Mouse (Mus musculus): ENCODE data around the gene Miga1. TPM values are rescaled to one million over a fixed set of nuclear protein-coding genes. Genes with fewer than 3 reads are reported as not detected.

The Miga1 gene
- 24.0 and 28.0 TPM in 2 replicates for polyA plus RNA-seq (2016; fragmentation: Nextera tagmentation; extraction: Ambion mirVana)

DNA sequence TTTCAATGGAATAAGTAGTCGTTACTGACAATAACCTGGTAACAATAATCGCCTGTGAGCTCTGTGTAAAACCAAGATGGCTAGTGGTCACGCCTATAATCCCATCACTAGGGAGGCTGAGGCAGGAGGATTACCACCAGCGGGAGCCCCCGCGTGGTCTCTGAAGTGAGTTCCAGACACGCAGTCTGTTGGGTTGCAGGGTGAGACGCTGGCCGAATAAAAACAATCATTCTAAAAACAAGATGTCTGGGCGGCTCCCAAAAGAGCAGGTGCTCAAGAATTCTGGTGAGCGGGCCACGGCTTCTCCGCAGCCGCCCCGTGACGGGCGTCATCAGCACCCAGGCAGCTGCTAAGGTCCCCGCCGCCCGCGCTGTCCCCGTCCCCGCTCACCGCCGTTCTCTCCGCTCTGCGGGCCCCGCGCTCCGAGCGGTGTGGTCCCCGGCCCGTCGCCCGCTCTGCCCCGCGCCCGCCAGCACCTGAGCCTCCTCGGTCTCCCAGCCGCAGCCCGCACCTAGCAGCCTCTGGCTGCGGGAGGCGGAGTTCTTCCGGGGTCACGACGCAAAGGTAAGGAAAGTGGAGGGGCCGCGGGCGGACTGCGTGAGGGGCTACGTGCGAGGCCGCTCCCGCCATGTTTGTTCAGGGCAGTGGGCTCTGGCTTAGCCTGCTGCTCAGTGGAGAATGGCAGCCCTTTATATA lies at the start of gene Miga1:
TSS of gene Miga1 (minus strand) at position 546 of the 696 bp plus-strand sequence.
- H3K9me3 ChIP-seq (replicated peaks) = no peaks in the 10 kb centered on the region
- ATAC-seq (ENCODE audit: low FRiP score) = peak; percentile 94
- peak within 1 kb of the TSS; percentile 53 for H3K4me2 ChIP-seq (replicated peaks)
- H3K4me3 ChIP-seq = peak within 1 kb of the TSS; percentile 83
- no peaks in the 10 kb centered on the region for H3K27me3 ChIP-seq
- 3% methylated on average over 54 of the region's 54 CpGs for WGBS
- H3K27ac ChIP-seq = peak within 1 kb of the TSS; percentile 74
- H3K4me1 ChIP-seq = peaks cover 4% of the 10 kb centered on the region
- peaks cover 25% of the 10 kb centered on the region for H3K36me3 ChIP-seq
- peak within 1 kb of the TSS; percentile 86 for H3K9ac ChIP-seq

DNA sequence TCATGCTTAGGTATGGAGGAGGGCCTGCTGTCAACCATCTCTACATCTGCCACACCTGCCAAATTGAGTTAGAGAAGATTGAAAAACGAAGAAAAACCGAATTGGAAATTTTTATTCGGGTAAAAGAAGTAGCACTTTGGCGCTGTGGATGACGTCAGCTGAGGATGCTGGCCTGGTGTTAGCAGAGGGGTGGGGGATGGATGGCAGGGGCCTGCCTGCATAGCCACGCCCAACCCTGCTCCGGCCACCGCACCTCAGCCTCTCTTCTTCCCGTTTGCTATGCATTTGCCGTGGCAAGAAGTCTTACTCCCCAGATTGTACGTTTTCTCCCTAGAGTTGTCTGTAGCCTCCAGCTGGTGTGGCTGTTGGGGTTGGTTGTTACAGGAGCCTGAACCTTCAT lies 43.9 kb upstream of the Miga1 start:
- Histone ChIP-seq H3K9me3 (replicated peaks) (no peaks in the 10 kb centered on the region), H3K4me2 (replicated peaks) (no peak overlapping the region), H3K27me3 (no peaks in the 10 kb centered on the region), H3K4me3 (no peak overlapping the region), H3K27ac (no peak overlapping the region), H3K36me3 (peaks cover 56% of the 10 kb centered on the region), H3K4me1 (no peaks in the 10 kb centered on the region), H3K9ac (no peak overlapping the region)
- 70% methylated on average over 11 of the region's 11 CpGs for WGBS
- ATAC-seq (ENCODE audit: low FRiP score) = no peak

DNA sequence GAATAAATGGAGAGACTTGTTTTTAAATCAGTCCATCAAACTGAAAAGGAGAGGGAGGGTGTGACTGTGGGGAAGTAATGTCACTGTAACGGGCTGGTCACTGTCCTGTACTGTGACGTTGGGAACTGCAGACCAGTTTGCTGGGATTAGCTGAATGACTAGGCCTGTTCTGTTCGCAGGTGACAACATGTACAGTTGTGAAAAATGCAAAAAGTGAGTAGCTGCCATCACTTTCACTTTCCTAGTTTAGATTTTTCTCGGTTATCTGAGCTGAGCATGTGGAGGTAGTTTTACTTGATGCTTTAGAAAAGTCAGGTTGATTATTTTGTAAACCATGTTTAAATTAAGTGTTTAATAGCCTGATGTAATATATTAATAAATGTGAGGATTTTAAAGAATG lies 35.9 kb upstream of the Miga1 start:
- H3K4me1 ChIP-seq = no peaks in the 10 kb centered on the region
- H3K36me3 ChIP-seq = peaks cover 82% of the 10 kb centered on the region
- no peak overlapping the region for H3K27ac ChIP-seq
- no peak overlapping the region for H3K4me3 ChIP-seq
- no peak overlapping the region for H3K9ac ChIP-seq
- H3K4me2 ChIP-seq (replicated peaks) = no peak overlapping the region
- no peaks in the 10 kb centered on the region for H3K27me3 ChIP-seq
- ATAC-seq (ENCODE audit: low FRiP score) = no peak
- 94% methylated on average over 4 of the region's 4 CpGs for WGBS
- no peaks in the 10 kb centered on the region for H3K9me3 ChIP-seq (replicated peaks)

- no peak for ATAC-seq (ENCODE audit: low FRiP score)
- WGBS = 94% methylated on average over 2 of the region's 2 CpGs
- no peak overlapping the region for H3K4me3 ChIP-seq
- no peaks in the 10 kb centered on the region for H3K9me3 ChIP-seq (replicated peaks)
- no peak overlapping the region for H3K4me2 ChIP-seq (replicated peaks)
- H3K27ac ChIP-seq = no peak overlapping the region
- peaks cover 79% of the 10 kb centered on the region for H3K36me3 ChIP-seq
- no peaks in the 10 kb centered on the region for H3K27me3 ChIP-seq
- H3K9ac ChIP-seq = no peak overlapping the region
- H3K4me1 ChIP-seq = no peaks in the 10 kb centered on the region
Measured at GRCm38 (mm10) chr3:152364181-152364580, 24.0 kb upstream of the Miga1 start.

DNA sequence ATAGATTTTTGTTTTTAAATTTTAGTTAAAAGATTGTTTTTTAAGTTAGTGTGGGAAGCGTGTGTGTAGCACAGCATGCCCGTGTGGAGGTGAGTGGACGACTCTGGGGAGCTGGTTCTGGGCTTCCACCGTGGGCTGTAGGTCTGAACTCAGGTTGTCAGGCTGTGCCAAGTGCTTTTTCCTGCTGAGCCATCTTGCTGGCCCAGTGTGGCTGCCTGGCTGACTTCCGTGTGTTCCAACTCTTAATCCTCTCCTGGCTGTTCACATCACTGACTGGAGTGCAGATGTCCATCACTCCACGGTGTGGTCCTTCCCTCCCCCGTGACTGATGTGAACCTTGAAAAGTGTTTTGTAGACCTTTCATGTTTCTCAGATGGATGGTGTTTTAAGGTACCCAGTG lies 18.9 kb upstream of the Miga1 start:
- no peak overlapping the region for H3K27ac ChIP-seq
- no peaks in the 10 kb centered on the region for H3K27me3 ChIP-seq
- H3K36me3 ChIP-seq = peaks cover 47% of the 10 kb centered on the region
- H3K4me2 ChIP-seq (replicated peaks) = no peak overlapping the region
- no peaks in the 10 kb centered on the region for H3K9me3 ChIP-seq (replicated peaks)
- no peak for ATAC-seq (ENCODE audit: low FRiP score)
- 91% methylated on average over 7 of the region's 7 CpGs for WGBS
- no peak overlapping the region for H3K4me3 ChIP-seq
- H3K9ac ChIP-seq = no peak overlapping the region
- peaks cover 7% of the 10 kb centered on the region for H3K4me1 ChIP-seq

GRCm38 (mm10) chr3:152356751-152357150 lies 16.5 kb upstream of the Miga1 start:
- no peak overlapping the region for H3K9ac ChIP-seq
- H3K27ac ChIP-seq = no peak overlapping the region
- H3K36me3 ChIP-seq = peaks cover 24% of the 10 kb centered on the region
- H3K4me3 ChIP-seq = no peak overlapping the region
- WGBS = 81% methylated on average over 9 of the region's 9 CpGs
- H3K4me2 ChIP-seq (replicated peaks) = no peak overlapping the region
- peaks cover 14% of the 10 kb centered on the region for H3K4me1 ChIP-seq
- H3K9me3 ChIP-seq (replicated peaks) = no peaks in the 10 kb centered on the region
- ATAC-seq (ENCODE audit: low FRiP score) = no peak
- H3K27me3 ChIP-seq = no peaks in the 10 kb centered on the region

DNA sequence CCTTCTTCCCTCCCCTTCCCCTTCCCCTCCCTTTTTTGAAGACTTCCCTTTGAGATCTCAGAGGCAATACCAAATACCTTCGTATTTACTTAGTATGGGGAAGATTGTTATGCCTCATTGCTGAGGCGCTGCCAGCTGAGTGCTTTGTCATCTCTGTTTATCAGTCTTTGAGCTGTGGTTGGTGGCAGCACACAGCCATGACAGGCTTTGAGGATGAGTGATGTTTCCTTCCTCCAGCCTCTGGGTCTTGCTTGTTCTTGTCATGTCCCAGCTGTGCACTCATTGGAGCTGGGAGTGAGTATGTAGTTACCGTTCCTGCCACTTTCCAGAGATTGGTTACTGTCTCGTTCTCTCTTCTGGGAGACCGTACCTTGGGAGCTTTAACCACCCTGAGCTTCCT lies 15.2 kb upstream of the Miga1 start:
- ATAC-seq (ENCODE audit: low FRiP score) = peak; percentile 32
- 58% methylated on average over 5 of the region's 5 CpGs for WGBS
- H3K27me3 ChIP-seq = no peaks in the 10 kb centered on the region
- no peak overlapping the region for H3K4me3 ChIP-seq
- peaks cover 19% of the 10 kb centered on the region for H3K4me1 ChIP-seq
- H3K4me2 ChIP-seq (replicated peaks) = no peak overlapping the region
- no peak overlapping the region for H3K9ac ChIP-seq
- H3K36me3 ChIP-seq = peaks cover 11% of the 10 kb centered on the region
- no peaks in the 10 kb centered on the region for H3K9me3 ChIP-seq (replicated peaks)
- H3K27ac ChIP-seq = no peak overlapping the region

GRCm38 (mm10) chr3:152353434-152354177 lies 13.4 kb upstream of the Miga1 start:
- no peak overlapping the region for H3K4me3 ChIP-seq
- no peaks in the 10 kb centered on the region for H3K27me3 ChIP-seq
- no peak overlapping the region for H3K4me2 ChIP-seq (replicated peaks)
- 0 out of 2 replicates have a peak, but pooled peaks cover 2% of the 10 kb centered on the region for H3K36me3 ChIP-seq
- no peak overlapping the region for H3K9ac ChIP-seq
- WGBS = 74% methylated on average over 10 of the region's 10 CpGs
- no peaks in the 10 kb centered on the region for H3K9me3 ChIP-seq (replicated peaks)
- no peak overlapping the region for H3K27ac ChIP-seq
- H3K4me1 ChIP-seq = peaks cover 21% of the 10 kb centered on the region
- ATAC-seq (ENCODE audit: low FRiP score) = 0 out of 2 replicates have a peak, but pooled peaks have one; percentile 49

GRCm38 (mm10) chr3:152352289-152352688 lies 12.1 kb upstream of the Miga1 start:
- no peak overlapping the region for H3K4me2 ChIP-seq (replicated peaks)
- no peaks in the 10 kb centered on the region for H3K36me3 ChIP-seq
- no peaks in the 10 kb centered on the region for H3K27me3 ChIP-seq
- peaks cover 30% of the 10 kb centered on the region for H3K4me1 ChIP-seq
- no peak overlapping the region for H3K27ac ChIP-seq
- WGBS = 90% methylated on average over 4 of the region's 4 CpGs
- no peaks in the 10 kb centered on the region for H3K9me3 ChIP-seq (replicated peaks)
- no peak overlapping the region for H3K4me3 ChIP-seq
- ATAC-seq (ENCODE audit: low FRiP score) = no peak
- H3K9ac ChIP-seq = no peak overlapping the region

- ATAC-seq (ENCODE audit: low FRiP score) = no peak
- WGBS = 86% methylated on average over 5 of the region's 5 CpGs
- no peaks in the 10 kb centered on the region for H3K36me3 ChIP-seq
- no peak overlapping the region for H3K4me2 ChIP-seq (replicated peaks)
- H3K27me3 ChIP-seq = no peaks in the 10 kb centered on the region
- peaks cover 28% of the 10 kb centered on the region for H3K4me1 ChIP-seq
- no peak overlapping the region for H3K4me3 ChIP-seq
- no peak overlapping the region for H3K9ac ChIP-seq
- no peak overlapping the region for H3K27ac ChIP-seq
- no peaks in the 10 kb centered on the region for H3K9me3 ChIP-seq (replicated peaks)
Measured at GRCm38 (mm10) chr3:152350966-152351365, 10.8 kb upstream of the Miga1 start.

GRCm38 (mm10) chr3:152350431-152350830 lies 10.2 kb upstream of the Miga1 start:
- no peak overlapping the region for H3K27ac ChIP-seq
- no peaks in the 10 kb centered on the region for H3K27me3 ChIP-seq
- ATAC-seq (ENCODE audit: low FRiP score) = no peak
- H3K4me2 ChIP-seq (replicated peaks) = no peak overlapping the region
- H3K9ac ChIP-seq = no peak overlapping the region
- H3K4me3 ChIP-seq = no peak overlapping the region
- no peaks in the 10 kb centered on the region for H3K36me3 ChIP-seq
- 86% methylated on average over 3 of the region's 3 CpGs for WGBS
- peaks cover 27% of the 10 kb centered on the region for H3K4me1 ChIP-seq
- H3K9me3 ChIP-seq (replicated peaks) = no peaks in the 10 kb centered on the region

- no peaks in the 10 kb centered on the region for H3K36me3 ChIP-seq
- no peaks in the 10 kb centered on the region for H3K9me3 ChIP-seq (replicated peaks)
- peaks cover 20% of the 10 kb centered on the region for H3K4me1 ChIP-seq
- no peak for ATAC-seq (ENCODE audit: low FRiP score)
- no peak overlapping the region for H3K4me2 ChIP-seq (replicated peaks)
- 92% methylated on average over 10 of the region's 10 CpGs for WGBS
- no peak overlapping the region for H3K27ac ChIP-seq
- no peak overlapping the region for H3K9ac ChIP-seq
- no peaks in the 10 kb centered on the region for H3K27me3 ChIP-seq
- H3K4me3 ChIP-seq = no peak overlapping the region
Measured at GRCm38 (mm10) chr3:152348011-152348830, 8.0 kb upstream of the Miga1 start.

All from hindbrain, embryonic 12.5 days (tissue).